Mouse (Mus musculus) c-Kit-negative CD71-positive TER-119-positive erythroid progenitor cells, embryonic 14.5 days (primary cell): Measurements from ENCODE around the gene Kif2a.

ENCODE experiments used
- DNase-seq: peaks from one replicate; pipeline ENCODE4 v3.0.0-alpha.2; 2013; ENCODE audit warnings: low read depth, low spot score

Kif2a gene

DNA sequence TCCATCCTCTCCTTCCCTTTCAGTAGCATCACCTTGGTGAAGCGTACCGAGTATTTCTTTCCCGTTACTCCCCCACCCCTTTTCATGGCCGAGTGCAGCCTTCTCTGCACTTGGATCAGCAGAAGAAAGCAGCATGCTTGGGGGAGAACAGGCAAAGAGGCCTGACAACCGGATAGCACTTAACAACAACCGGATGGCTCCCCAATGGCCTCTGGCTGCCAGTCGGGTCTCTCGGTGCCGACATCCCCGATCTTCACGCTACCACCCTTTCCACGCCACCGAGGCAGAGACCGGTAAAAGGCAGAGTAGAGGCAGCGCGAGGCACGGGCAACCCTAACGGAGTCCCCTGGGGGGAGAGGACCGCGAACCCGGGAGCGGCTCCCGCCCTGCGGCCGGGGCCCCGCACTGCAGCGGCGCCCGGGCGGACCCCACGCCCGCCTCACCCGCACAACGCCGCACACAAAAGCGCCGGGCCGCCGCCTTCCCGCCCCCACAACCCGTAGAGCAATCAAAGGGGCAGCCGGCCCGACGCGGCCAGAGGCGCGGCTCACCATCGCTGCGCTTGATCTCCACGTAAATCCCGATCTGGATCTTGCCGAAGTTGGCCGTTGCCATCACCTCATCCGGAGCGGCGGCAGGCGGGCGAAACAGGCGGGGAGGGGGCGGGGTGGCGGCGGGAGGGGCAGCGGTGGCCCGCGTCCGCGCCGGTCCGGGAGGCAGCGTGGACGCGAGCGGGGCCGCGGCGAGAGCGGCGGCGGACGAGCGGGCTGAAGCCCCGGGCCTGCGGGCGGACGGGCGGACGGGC, at the start of gene Kif2a:
Kif2a (minus strand) TSS at position 666 of the 805 bp plus-strand sequence.
- no peak for DNase-seq

GRCm38 (mm10) chr13:107069061-107069460, 47.1 kb upstream of the Kif2a start:
- no peak for DNase-seq

DNA sequence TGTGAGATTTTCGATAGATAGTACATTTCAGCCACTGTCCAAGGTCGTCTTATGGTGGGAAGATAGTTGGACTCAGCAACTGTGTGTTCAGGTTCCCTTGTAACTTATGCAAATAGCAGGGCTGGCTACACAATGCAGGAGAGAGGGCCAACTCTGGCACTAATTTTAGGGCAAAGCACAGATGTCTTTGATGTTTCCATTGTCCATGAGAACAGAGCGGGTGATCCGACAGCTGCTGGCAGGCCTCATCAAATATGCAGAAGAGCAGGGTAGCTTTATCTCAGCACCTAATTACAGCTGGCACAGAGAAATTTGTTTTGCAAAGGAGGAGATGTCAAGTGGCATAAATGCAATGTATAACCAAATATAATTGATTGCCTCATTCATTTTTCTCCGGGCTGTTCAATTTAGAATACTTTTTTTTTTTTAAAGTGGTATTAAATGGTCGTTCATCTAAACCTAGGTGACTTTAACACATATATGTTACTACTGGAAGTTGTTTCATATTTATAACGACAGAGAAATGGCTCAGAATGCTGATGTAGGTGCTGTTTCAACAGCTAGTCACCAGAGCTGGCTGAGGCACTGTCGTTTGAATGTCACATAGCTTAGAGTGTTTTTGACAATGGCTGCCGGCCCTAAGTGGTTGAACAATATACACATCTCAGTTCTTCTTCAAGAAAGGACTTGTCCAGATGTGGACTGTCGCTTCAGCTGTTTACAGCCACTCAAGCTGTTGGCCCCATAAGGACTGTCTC, 43.4 kb upstream of the Kif2a start:
- no peak for DNase-seq

GRCm38 (mm10) chr13:107064263-107064662, 42.3 kb upstream of the Kif2a start:
- DNase-seq = peak; percentile 53

DNA sequence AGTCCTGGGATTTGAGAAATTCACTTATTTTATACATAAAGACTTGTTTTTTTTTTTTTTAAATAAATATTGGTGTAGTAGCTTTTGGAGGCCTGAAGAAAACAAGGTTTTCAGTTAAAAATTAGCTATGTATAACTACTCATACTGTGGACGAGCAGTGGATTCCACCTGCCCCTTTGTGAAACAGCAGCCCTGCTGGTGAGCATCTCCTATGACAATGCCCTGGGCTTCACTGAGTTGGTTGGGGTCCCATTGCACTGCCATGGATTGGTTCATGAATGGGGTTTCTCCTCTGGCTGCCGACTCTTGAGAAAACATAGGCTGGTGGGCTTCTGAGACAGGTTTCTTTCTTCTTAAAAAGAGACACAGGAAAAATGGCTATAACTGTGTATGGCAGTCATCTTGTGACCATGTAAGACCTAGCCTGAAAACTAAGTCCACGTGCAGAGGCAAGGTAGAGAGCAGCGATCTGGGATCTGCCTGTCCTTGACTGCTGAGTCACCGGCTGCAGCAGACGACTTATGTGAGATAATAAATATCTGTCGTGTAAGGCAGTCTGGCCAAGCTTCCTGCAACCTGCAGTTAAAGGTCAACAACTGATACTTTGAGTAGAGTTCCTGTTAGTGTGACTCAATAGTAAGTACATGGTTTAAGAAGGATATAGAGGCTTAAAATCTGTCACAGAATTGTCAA, 41.3 kb upstream of the Kif2a start:
- peak; percentile 80 for DNase-seq

- DNase-seq = no peak
Observed at GRCm38 (mm10) chr13:107060098-107060497, 38.2 kb upstream of the Kif2a start.

DNA sequence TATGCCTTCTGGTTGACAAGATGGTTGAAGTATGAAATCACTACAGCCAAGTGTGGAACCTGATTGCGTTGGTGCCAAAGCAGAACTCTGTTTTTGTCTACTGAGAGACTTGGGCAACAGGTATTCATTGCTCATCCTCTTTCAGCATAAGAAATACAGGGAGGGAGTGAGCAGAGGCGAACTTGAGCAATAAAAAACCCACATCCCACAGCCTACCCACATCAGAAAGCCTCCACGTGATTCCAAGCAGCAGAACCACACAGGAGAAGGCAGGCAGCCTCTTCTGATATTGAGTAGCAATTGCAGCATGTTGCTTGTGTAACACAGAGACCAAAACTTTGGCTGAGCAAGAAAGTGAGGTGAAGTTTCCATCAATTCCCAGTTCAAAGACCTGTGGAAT, 37.5 kb upstream of the Kif2a start:
- DNase-seq = no peak

- DNase-seq = peak; percentile 48
Observed at GRCm38 (mm10) chr13:107056318-107056717, 34.4 kb upstream of the Kif2a start.

DNA sequence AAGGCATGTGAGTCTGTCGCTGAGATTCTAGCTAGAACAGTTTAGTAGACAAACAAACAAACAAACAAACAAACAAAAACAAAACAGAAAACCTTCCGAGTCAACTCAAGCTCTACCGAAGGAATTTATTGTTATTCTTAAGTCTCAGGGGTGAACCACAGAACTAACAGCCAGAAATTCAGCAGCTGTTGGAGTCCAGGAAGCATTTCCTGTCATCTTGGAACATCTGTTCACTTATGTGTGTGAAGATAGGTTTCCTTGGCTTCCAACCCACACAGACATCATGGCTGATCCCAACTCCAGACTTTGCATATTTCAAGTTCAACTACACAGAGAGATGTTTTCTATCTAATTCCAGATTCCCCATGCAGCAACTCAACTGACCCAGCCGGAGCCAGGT, 32.6 kb upstream of the Kif2a start:
- no peak for DNase-seq

GRCm38 (mm10) chr13:107051342-107051741, 29.4 kb upstream of the Kif2a start:
- no peak for DNase-seq

DNA sequence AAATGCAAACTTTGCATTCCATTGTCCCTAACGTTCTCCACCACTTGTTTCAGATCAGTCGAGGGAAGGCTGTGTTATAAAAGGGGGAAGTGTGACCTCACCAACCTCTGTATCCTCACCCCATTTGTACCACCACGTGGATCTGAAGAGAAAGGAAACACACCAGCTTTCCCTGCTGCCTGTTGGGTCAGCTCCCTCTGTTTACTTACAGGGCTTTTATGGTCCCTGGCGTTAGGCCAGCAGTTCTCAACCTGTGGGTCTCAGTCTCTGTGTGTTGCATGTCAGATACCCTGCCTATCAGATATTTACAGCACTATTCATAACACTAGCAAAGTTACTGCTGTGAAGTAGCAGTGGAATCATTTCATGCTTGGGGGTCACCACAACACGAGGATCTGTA, 22.3 kb upstream of the Kif2a start:
- no peak for DNase-seq

DNA sequence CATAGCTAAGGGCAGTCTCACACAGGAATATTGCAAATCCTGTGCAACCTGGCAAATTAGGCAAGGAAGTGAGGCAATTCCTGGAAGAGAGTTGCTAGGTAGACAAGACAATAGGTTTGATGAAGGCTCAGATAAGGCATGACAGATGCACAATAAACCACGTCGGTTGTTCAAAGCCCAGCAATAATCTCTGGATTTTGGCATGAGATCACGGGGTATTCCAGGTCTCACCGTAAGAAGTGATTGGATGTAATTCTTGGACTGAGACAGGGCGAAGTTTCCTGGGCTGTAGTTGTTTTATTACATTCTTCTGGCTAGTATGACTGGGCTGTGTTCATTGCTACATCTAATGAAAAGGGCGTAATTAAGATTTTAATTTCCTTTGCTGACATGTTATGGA, 20.6 kb upstream of the Kif2a start:
- DNase-seq = no peak

- DNase-seq = no peak
Observed at GRCm38 (mm10) chr13:107039493-107039892, 17.6 kb upstream of the Kif2a start.

- DNase-seq = no peak
Observed at GRCm38 (mm10) chr13:107038346-107038745, 16.4 kb upstream of the Kif2a start.

GRCm38 (mm10) chr13:107035511-107036113, 13.7 kb upstream of the Kif2a start:
- no peak for DNase-seq

- DNase-seq = no peak
Observed at GRCm38 (mm10) chr13:107035078-107035477, 13.2 kb upstream of the Kif2a start.

DNA sequence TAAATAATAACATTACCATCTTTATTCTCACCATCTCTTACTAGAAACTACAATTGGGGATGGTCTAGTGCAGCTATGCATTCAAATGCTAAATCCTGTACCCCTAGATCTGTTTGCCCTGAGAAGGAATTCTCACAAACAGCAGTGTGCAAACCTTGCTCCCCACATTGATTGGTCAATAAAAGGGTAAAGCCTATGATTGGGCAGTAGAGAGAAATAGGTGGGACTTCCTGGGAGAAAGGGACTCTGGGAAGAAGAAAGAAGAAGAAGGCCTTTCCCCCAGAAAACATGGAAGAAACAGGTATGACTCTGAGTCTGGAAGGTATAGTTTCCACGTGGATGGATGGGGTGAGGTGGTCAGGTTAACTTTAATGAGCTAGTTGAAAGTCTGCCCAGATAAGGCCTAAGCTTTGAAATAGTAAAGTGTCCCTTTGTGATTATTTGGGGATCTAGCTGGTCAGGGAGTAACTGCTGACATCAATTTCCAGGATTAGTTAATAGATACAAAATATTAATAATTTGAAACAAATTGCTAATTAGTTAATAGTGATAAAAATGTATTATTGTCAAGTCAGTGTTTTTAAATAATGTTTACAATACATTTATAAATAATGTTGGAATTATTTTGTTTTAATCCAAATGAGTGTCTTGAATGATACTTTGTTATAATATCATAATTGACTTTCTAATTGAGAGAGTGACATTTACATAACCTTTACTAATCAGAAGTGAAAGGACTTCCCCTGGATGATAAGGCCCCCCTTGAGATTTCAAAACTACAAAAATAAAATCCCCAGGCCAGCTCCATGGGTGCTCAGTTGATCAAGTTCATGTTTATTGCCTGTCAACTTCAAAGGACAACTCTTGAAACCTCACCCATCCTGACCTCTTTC, 12.3 kb upstream of the Kif2a start:
- DNase-seq = peak; percentile 32

GRCm38 (mm10) chr13:107031228-107031627, 9.3 kb upstream of the Kif2a start:
- DNase-seq = no peak

GRCm38 (mm10) chr13:107027218-107027617, 5.3 kb upstream of the Kif2a start:
- DNase-seq = no peak

GRCm38 (mm10) chr13:107025663-107026062, 3.7 kb upstream of the Kif2a start:
- DNase-seq = no peak
